Comparison of ENCODE assay signal across 10 mouse cellular contexts in the genomic region with DNA sequence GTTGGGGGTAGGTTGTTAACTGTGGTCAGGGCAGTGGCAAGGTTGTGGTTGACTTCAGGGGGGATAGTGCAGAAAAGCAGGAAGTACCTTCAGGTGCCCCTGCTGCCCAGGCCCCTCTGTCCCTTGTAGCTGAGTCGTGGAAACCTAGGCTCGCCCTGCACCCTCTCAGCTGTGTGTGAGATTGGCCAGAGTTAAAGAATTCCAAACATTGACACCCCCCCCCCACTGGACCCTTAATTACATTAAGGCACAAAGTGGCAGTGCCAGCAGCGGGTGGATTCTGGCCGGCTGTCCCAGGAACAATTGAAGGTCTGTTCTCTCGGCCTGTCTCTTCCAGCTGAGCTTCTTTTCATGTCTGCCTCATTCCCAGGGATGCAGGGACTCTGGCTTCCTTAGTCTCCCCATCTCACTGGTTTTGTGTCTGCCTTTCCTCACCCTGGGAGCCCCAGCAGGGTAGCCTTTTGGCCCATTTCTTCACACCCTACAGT. TPM values are rescaled to one million over a fixed set of nuclear protein-coding genes. Genes with fewer than 3 reads are reported as not detected.
DNase-seq lines count a peak whose midpoint lies in the region; ATAC-seq and TF ChIP-seq lines count a peak whose summit lies in the region.
"Had no signal": no experiment of that assay in that cellular context is flagged by ENCODE, and none has a peak within 500 bp of the region (broad histone marks: within the 10 kb centered on the region; RNA-seq: fewer than 3 reads in every experiment).

No protein-coding gene starts in this region.

- H3K4me3 ChIP-seq in layer of hippocampus, adult 2 months: no peak overlapping the region
- no peak overlapping the region for H3K4me3 ChIP-seq in embryonic facial prominence, embryonic 11.5 days (ENCODE audit: low read depth, low read length)
- no peak overlapping the region for H3K4me3 ChIP-seq in hindbrain, embryonic 12.5 days
- H3K4me3 ChIP-seq in midbrain, embryonic 14.5 days (replicated peaks; ENCODE audit: low read depth, low read length): no peak overlapping the region
- H3K4me3 ChIP-seq: erythroblast, embryonic 14.5 days had no signal

- H3K27me3 ChIP-seq in embryonic facial prominence, embryonic 11.5 days (ENCODE audit: control insufficient read depth, insufficient read depth, low read length): no peaks in the 10 kb centered on the region
- no peaks in the 10 kb centered on the region for H3K27me3 ChIP-seq in hindbrain, embryonic 12.5 days
- H3K27me3 ChIP-seq in midbrain, embryonic 14.5 days (ENCODE audit: control insufficient read depth, insufficient read depth, low read length): no peaks in the 10 kb centered on the region

- H3K4me2 ChIP-seq in embryonic facial prominence, embryonic 11.5 days (ENCODE audit: low read depth, low read length): no peak overlapping the region
- H3K4me2 ChIP-seq in hindbrain, embryonic 12.5 days (replicated peaks): no peak overlapping the region
- H3K4me2 ChIP-seq in midbrain, embryonic 14.5 days (ENCODE audit: low read length): no peak overlapping the region

- 12% methylated on average over 5 of the region's 5 CpGs for WGBS in embryonic facial prominence, embryonic 11.5 days
- 8% methylated on average over 5 of the region's 5 CpGs for WGBS in hindbrain, embryonic 12.5 days
- 23% methylated on average over 5 of the region's 5 CpGs for WGBS in midbrain, embryonic 14.5 days

- H3K36me3 ChIP-seq in embryonic facial prominence, embryonic 11.5 days (replicated peaks; ENCODE audit: control insufficient read depth, insufficient read depth, low read depth, low read length): no peaks in the 10 kb centered on the region
- no peaks in the 10 kb centered on the region for H3K36me3 ChIP-seq in hindbrain, embryonic 12.5 days
- H3K36me3 ChIP-seq in midbrain, embryonic 14.5 days (ENCODE audit: control insufficient read depth, insufficient read depth, low read length): no peaks in the 10 kb centered on the region

- no peak overlapping the region for H3K9ac ChIP-seq in embryonic facial prominence, embryonic 11.5 days (replicated peaks; ENCODE audit: low read length)
- no peak overlapping the region for H3K9ac ChIP-seq in hindbrain, embryonic 12.5 days
- no peak overlapping the region for H3K9ac ChIP-seq in midbrain, embryonic 14.5 days (replicated peaks; ENCODE audit: low read length)

- H3K27ac ChIP-seq in layer of hippocampus, adult 2 months: peak overlapping the region; percentile 85
- peak overlapping the region; percentile 35; the same call in 1 of the 2 replicates for H3K27ac ChIP-seq in embryonic facial prominence, embryonic 11.5 days (replicated peaks; ENCODE audit: low read depth, low read length)
- H3K27ac ChIP-seq in hindbrain, embryonic 12.5 days: peak overlapping the region; percentile 78
- H3K27ac ChIP-seq in midbrain, embryonic 14.5 days (replicated peaks; ENCODE audit: low read depth, low read length): peak overlapping the region; percentile 69

- H3K4me1 ChIP-seq in embryonic facial prominence, embryonic 11.5 days (ENCODE audit: control insufficient read depth, insufficient read depth, low read length): no peaks in the 10 kb centered on the region; the same call in 1 of the 2 replicates
- peaks cover 52% of the 10 kb centered on the region for H3K4me1 ChIP-seq in hindbrain, embryonic 12.5 days
- H3K4me1 ChIP-seq in midbrain, embryonic 14.5 days (ENCODE audit: control insufficient read depth, insufficient read depth, low read length): peaks cover 9% of the 10 kb centered on the region; the same call in 1 of the 2 replicates

- peak in 1 of 2 experiments; percentile 26 for DNase-seq in layer of hippocampus, adult 2 months (ENCODE audit: low spot score in 2 of 2)
- no peak for DNase-seq in layer of hippocampus, postnatal 25 days (ENCODE audit: extremely low spot score in 1 of 2, low spot score in 1 of 2)
- peak; percentile 48 for DNase-seq in embryonic facial prominence, embryonic 11.5 days (ENCODE audit: low spot score)
- peak; percentile 68 for DNase-seq in midbrain, embryonic 14.5 days
- DNase-seq in cerebellum, postnatal 14 days: no peak
- DNase-seq in adrenal gland, postnatal 36 days: no peak
- DNase-seq: adrenal gland, postnatal 10 days had no signal

- TF ChIP-seq CTCF in layer of hippocampus, adult 2 months (conservative IDR thresholded peaks at IDR 0.05): no peak

- H3K9me3 ChIP-seq in embryonic facial prominence, embryonic 11.5 days (replicated peaks; ENCODE audit: control insufficient read depth, low read length): no peaks in the 10 kb centered on the region
- no peaks in the 10 kb centered on the region for H3K9me3 ChIP-seq in hindbrain, embryonic 12.5 days (replicated peaks)
- H3K9me3 ChIP-seq in midbrain, embryonic 14.5 days (ENCODE audit: control insufficient read depth, low read length): no peaks in the 10 kb centered on the region

- no peak for ATAC-seq in embryonic facial prominence, embryonic 11.5 days (replicated peaks; ENCODE audit: insufficient number of reproducible peaks, low FRiP score, low TSS enrichment, low read depth)
- peak; percentile 71; the same call in 1 of the 2 replicates for ATAC-seq in hindbrain, embryonic 12.5 days (ENCODE audit: low FRiP score)
- ATAC-seq in midbrain, embryonic 14.5 days (ENCODE audit: low FRiP score, low TSS enrichment): no peak
- no peak for ATAC-seq in monocyte, adult 5-6 weeks (replicated peaks; ENCODE audit: insufficient number of reproducible peaks, low FRiP score, low TSS enrichment, poor library complexity, severe bottlenecking)

RNA-seq across cellular contexts. Expression of a gene that starts 28.5 kb away (rescaled TPM):
- 10 to 100 TPM; 31.1 to 35.3 TPM for total RNA-seq in layer of hippocampus, adult 2 months (2021)
- total RNA-seq in layer of hippocampus, postnatal 25 days (2021): 10 to 100 TPM; 26.0 to 33.3 TPM
- polyA plus RNA-seq in embryonic facial prominence, embryonic 11.5 days (2014; fragmentation: Nextera tagmentation; extraction: Ambion mirVana): 11.2 and 13.1 TPM in 2 replicates
- 53.2 and 53.3 TPM in 2 replicates for polyA plus RNA-seq in hindbrain, embryonic 12.5 days (2016; fragmentation: Nextera tagmentation; extraction: Ambion mirVana)
- 29.6 and 31.1 TPM in 2 replicates for polyA plus RNA-seq in midbrain, embryonic 14.5 days (2014; fragmentation: Nextera tagmentation; extraction: Ambion mirVana)
- total RNA-seq in monocyte, adult 5-6 weeks (2017): 5.8 to 24.0 TPM (median 11.9 TPM) in 3 replicates
- total RNA-seq in adrenal gland, postnatal 36 days (2021): 10 to 100 TPM; 46.9 to 53.4 TPM

RNA-seq across cellular contexts. Expression of a gene that starts 58.3 kb away (rescaled TPM):
- total RNA-seq in layer of hippocampus, adult 2 months (2021): 10 to 100 TPM; 22.0 to 22.7 TPM
- total RNA-seq in layer of hippocampus, postnatal 25 days (2021): 10 to 100 TPM; 22.1 TPM
- 63.1 and 69.3 TPM in 2 replicates for polyA plus RNA-seq in embryonic facial prominence, embryonic 11.5 days (2014; fragmentation: Nextera tagmentation; extraction: Ambion mirVana)
- polyA plus RNA-seq in hindbrain, embryonic 12.5 days (2016; fragmentation: Nextera tagmentation; extraction: Ambion mirVana): 75.1 and 79.0 TPM in 2 replicates
- 58.9 and 69.9 TPM in 2 replicates for polyA plus RNA-seq in midbrain, embryonic 14.5 days (2014; fragmentation: Nextera tagmentation; extraction: Ambion mirVana)
- 45.9 to 57.0 TPM (median 46.6 TPM) in 3 replicates for total RNA-seq in monocyte, adult 5-6 weeks (2017)
- 10 to 100 TPM; 49.3 to 50.9 TPM for total RNA-seq in adrenal gland, postnatal 36 days (2021)

Comparison
In these comparisons a context has a peak if more than half of its experiments do, and no peak if none do; other contexts are left out.
1. DNase-seq: peak in embryonic facial prominence, embryonic 11.5 days (single experiment) and midbrain, embryonic 14.5 days (single experiment); none in layer of hippocampus, postnatal 25 days (0 of 2), cerebellum, postnatal 14 days (0 of 2) and adrenal gland, postnatal 36 days (0 of 2).
2. H3K27ac ChIP-seq: peak in every context shown above with its lines; median percentile 85 in layer of hippocampus, adult 2 months; 78 in hindbrain, embryonic 12.5 days; 69 in midbrain, embryonic 14.5 days; 35 in embryonic facial prominence, embryonic 11.5 days.